In the genomic region with DNA sequence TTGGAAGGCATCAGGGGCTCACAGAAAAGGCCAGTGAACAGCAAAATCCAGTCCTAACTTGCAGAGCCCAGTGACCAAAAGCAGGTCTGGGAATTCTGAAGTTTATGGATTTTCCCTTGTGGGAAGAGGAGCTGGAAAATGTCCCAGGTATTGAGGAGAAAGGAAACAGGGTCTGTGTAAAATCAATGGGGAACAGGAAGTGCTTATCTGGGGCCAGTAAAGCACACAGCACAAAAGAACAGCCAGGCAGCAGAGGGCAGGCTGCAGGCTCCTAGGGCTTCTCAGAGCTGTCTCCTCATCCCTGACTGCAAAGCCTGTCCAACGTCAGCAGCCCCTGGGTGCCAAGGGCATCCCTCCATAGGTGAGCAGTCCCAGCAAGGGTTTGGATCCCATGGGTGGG, we compare ENCODE assay signal across 10 mouse cellular contexts. TPM values are rescaled to one million over a fixed set of nuclear protein-coding genes. Genes with fewer than 3 reads are reported as not detected.
A peak's percentile ranks its signal among the peaks of the same experiment; 100 is the strongest.
DNase-seq lines count a peak whose midpoint lies in the region; ATAC-seq and TF ChIP-seq lines count a peak whose summit lies in the region.
"Had no signal": no experiment of that assay in that cellular context is flagged by ENCODE, and none has a peak within 500 bp of the region (broad histone marks: within the 10 kb centered on the region; RNA-seq: fewer than 3 reads in every experiment).

No protein-coding gene starts in this region.

- TF ChIP-seq POLR2A in cerebellum, adult 2 months (IDR thresholded peaks at IDR 0.05; ENCODE audit: borderline replicate concordance, insufficient read depth, low read length): no peak

- TF ChIP-seq CTCF in cerebellum, adult 2 months (IDR thresholded peaks at IDR 0.05; ENCODE audit: borderline replicate concordance, insufficient read depth, low read depth, low read length): no peak

- peaks cover 3% of the 10 kb centered on the region; the same call in 1 of the 2 replicates for H3K4me1 ChIP-seq in hindbrain, embryonic 10.5 days (replicated peaks)
- H3K4me1 ChIP-seq in hindbrain, embryonic 16.5 days (ENCODE audit: control insufficient read depth, insufficient read depth, low read depth, low read length): peaks cover 5% of the 10 kb centered on the region
- no peaks in the 10 kb centered on the region for H3K4me1 ChIP-seq in embryonic facial prominence, embryonic 11.5 days (ENCODE audit: control insufficient read depth, insufficient read depth, low read length)
- H3K4me1 ChIP-seq in hindbrain, embryonic 14.5 days (replicated peaks; ENCODE audit: control insufficient read depth, insufficient read depth, low read length): no peaks in the 10 kb centered on the region
- peaks cover 18% of the 10 kb centered on the region for H3K4me1 ChIP-seq in liver, embryonic 11.5 days (replicated peaks; ENCODE audit: control insufficient read depth, insufficient read depth, low read length)
- H3K4me1 ChIP-seq in cerebellum, adult 2 months (ENCODE audit: control insufficient read depth, insufficient read depth, low read length): no peaks in the 10 kb centered on the region

- no peaks in the 10 kb centered on the region for H3K27me3 ChIP-seq in hindbrain, embryonic 10.5 days (ENCODE audit: insufficient read depth, poor library complexity, severe bottlenecking)
- H3K27me3 ChIP-seq in hindbrain, embryonic 16.5 days (replicated peaks; ENCODE audit: control insufficient read depth, insufficient read depth, low read length): no peaks in the 10 kb centered on the region
- no peaks in the 10 kb centered on the region for H3K27me3 ChIP-seq in embryonic facial prominence, embryonic 11.5 days (ENCODE audit: control insufficient read depth, insufficient read depth, low read length)
- H3K27me3 ChIP-seq in hindbrain, embryonic 14.5 days (ENCODE audit: control insufficient read depth, insufficient read depth, low read length): no peaks in the 10 kb centered on the region
- H3K27me3 ChIP-seq in liver, embryonic 11.5 days (replicated peaks; ENCODE audit: control insufficient read depth, insufficient read depth, low read length): no peaks in the 10 kb centered on the region
- no peaks in the 10 kb centered on the region for H3K27me3 ChIP-seq in cerebellum, adult 2 months (ENCODE audit: control insufficient read depth, insufficient read depth, low read length)

- 0 out of 2 replicates have a peak, but pooled peaks cover 3% of the 10 kb centered on the region for H3K36me3 ChIP-seq in hindbrain, embryonic 10.5 days
- no peaks in the 10 kb centered on the region for H3K36me3 ChIP-seq in hindbrain, embryonic 16.5 days (ENCODE audit: control insufficient read depth, insufficient read depth, low read length)
- no peaks in the 10 kb centered on the region for H3K36me3 ChIP-seq in embryonic facial prominence, embryonic 11.5 days (replicated peaks; ENCODE audit: control insufficient read depth, insufficient read depth, low read depth, low read length)
- H3K36me3 ChIP-seq in hindbrain, embryonic 14.5 days (replicated peaks; ENCODE audit: control insufficient read depth, insufficient read depth): no peaks in the 10 kb centered on the region
- no peaks in the 10 kb centered on the region for H3K36me3 ChIP-seq in liver, embryonic 11.5 days (ENCODE audit: control insufficient read depth, insufficient read depth, low read length)

- no peak overlapping the region for H3K4me3 ChIP-seq in hindbrain, embryonic 10.5 days
- H3K4me3 ChIP-seq in hindbrain, embryonic 16.5 days (ENCODE audit: low read length): no peak overlapping the region
- H3K4me3 ChIP-seq in embryonic facial prominence, embryonic 11.5 days (ENCODE audit: low read depth, low read length): no peak overlapping the region
- no peak overlapping the region for H3K4me3 ChIP-seq in hindbrain, embryonic 14.5 days (replicated peaks; ENCODE audit: low read length)
- no peak overlapping the region for H3K4me3 ChIP-seq in liver, embryonic 11.5 days (ENCODE audit: low read depth, low read length)
- no peak overlapping the region for H3K4me3 ChIP-seq in cerebellum, adult 2 months (replicated peaks; ENCODE audit: insufficient read depth, low read depth, low read length)
- H3K4me3 ChIP-seq: left cerebral cortex, adult 2 months had no signal

- H3K4me2 ChIP-seq in hindbrain, embryonic 16.5 days (ENCODE audit: low read length): no peak overlapping the region
- H3K4me2 ChIP-seq in embryonic facial prominence, embryonic 11.5 days (ENCODE audit: low read depth, low read length): no peak overlapping the region
- H3K4me2 ChIP-seq in hindbrain, embryonic 14.5 days (replicated peaks): no peak overlapping the region
- H3K4me2 ChIP-seq in liver, embryonic 11.5 days: no peak overlapping the region

- H3K9ac ChIP-seq in hindbrain, embryonic 16.5 days (ENCODE audit: low read depth, low read length): no peak overlapping the region
- peak overlapping the region; percentile 13; the same call in 1 of the 2 replicates for H3K9ac ChIP-seq in embryonic facial prominence, embryonic 11.5 days (replicated peaks; ENCODE audit: low read length)
- no peak overlapping the region for H3K9ac ChIP-seq in hindbrain, embryonic 14.5 days
- no peak overlapping the region for H3K9ac ChIP-seq in liver, embryonic 11.5 days (ENCODE audit: low read depth, low read length)

- H3K27ac ChIP-seq in hindbrain, embryonic 10.5 days: 0 out of 2 replicates have a peak overlapping the region, but pooled peaks have one; percentile 29
- H3K27ac ChIP-seq in hindbrain, embryonic 16.5 days (ENCODE audit: low read depth, low read length): no peak overlapping the region
- peak overlapping the region; percentile 47; the same call in 1 of the 2 replicates for H3K27ac ChIP-seq in embryonic facial prominence, embryonic 11.5 days (replicated peaks; ENCODE audit: low read depth, low read length)
- H3K27ac ChIP-seq in hindbrain, embryonic 14.5 days: no peak overlapping the region
- peak overlapping the region; percentile 28; the same call in 1 of the 2 replicates for H3K27ac ChIP-seq in liver, embryonic 11.5 days (ENCODE audit: low read depth, low read length)
- H3K27ac ChIP-seq in cerebellum, adult 2 months (ENCODE audit: insufficient read depth, low read length): no peak overlapping the region
- H3K27ac ChIP-seq: left cerebral cortex, adult 2 months had no signal

- ATAC-seq in hindbrain, embryonic 16.5 days: no peak
- 0 out of 2 replicates have a peak, but pooled peaks have one; percentile 41 for ATAC-seq in embryonic facial prominence, embryonic 11.5 days (replicated peaks; ENCODE audit: insufficient number of reproducible peaks, low FRiP score, low TSS enrichment, low read depth)
- 0 out of 2 replicates have a peak, but pooled peaks have one; percentile 24 for ATAC-seq in hindbrain, embryonic 14.5 days (ENCODE audit: low FRiP score)
- ATAC-seq in liver, embryonic 11.5 days (replicated peaks; ENCODE audit: low FRiP score): peak; percentile 29; the same call in 1 of the 2 replicates

- DNase-seq in hindbrain, embryonic 10.5 days (ENCODE audit: low spot score): no peak
- DNase-seq in embryonic facial prominence, embryonic 11.5 days (ENCODE audit: low spot score): no peak
- DNase-seq in hindbrain, embryonic 14.5 days (ENCODE audit: low spot score): no peak
- no peak for DNase-seq in liver, embryonic 11.5 days (ENCODE audit: low spot score)
- DNase-seq in spleen, postnatal 10 days (ENCODE audit: low spot score in 2 of 2): no peak
- DNase-seq in cerebellum, adult 2 months: no peak
- DNase-seq in embryo, embryonic 10 days (ENCODE audit: low spot score): no peak
- DNase-seq: cerebellum, adult 8-10 months had no signal

- 32% methylated on average over 1 of the region's 1 CpGs for WGBS in hindbrain, embryonic 10.5 days
- 9% methylated on average over 1 of the region's 1 CpGs for WGBS in hindbrain, embryonic 16.5 days
- 0% methylated on average over 1 of the region's 1 CpGs for WGBS in embryonic facial prominence, embryonic 11.5 days
- WGBS in hindbrain, embryonic 14.5 days: 7% methylated on average over 1 of the region's 1 CpGs
- WGBS in liver, embryonic 11.5 days: 9% methylated on average over 1 of the region's 1 CpGs
- 0% methylated on average over 1 of the region's 1 CpGs for WGBS in cerebellum, adult 2 months

- H3K9me3 ChIP-seq in hindbrain, embryonic 10.5 days: no peaks in the 10 kb centered on the region
- no peaks in the 10 kb centered on the region for H3K9me3 ChIP-seq in hindbrain, embryonic 16.5 days (ENCODE audit: control insufficient read depth, low read length)
- H3K9me3 ChIP-seq in embryonic facial prominence, embryonic 11.5 days (replicated peaks; ENCODE audit: control insufficient read depth, low read length): no peaks in the 10 kb centered on the region
- no peaks in the 10 kb centered on the region for H3K9me3 ChIP-seq in hindbrain, embryonic 14.5 days (ENCODE audit: control insufficient read depth, low read length)
- no peaks in the 10 kb centered on the region for H3K9me3 ChIP-seq in liver, embryonic 11.5 days (ENCODE audit: control insufficient read depth, low read length)

RNA-seq across cellular contexts. Expression of a gene that starts 46.2 kb away (rescaled TPM):
- 32.7 and 34.7 TPM in 2 replicates for polyA plus RNA-seq in hindbrain, embryonic 10.5 days (2016; fragmentation: Nextera tagmentation; extraction: Ambion mirVana)
- 35.6 and 38.9 TPM in 2 replicates for polyA plus RNA-seq in hindbrain, embryonic 16.5 days (2015; fragmentation: Nextera tagmentation; extraction: Ambion mirVana)
- polyA plus RNA-seq in embryonic facial prominence, embryonic 11.5 days (2014; fragmentation: Nextera tagmentation; extraction: Ambion mirVana): 31.8 and 35.1 TPM in 2 replicates
- polyA plus RNA-seq in hindbrain, embryonic 14.5 days (2014; fragmentation: Nextera tagmentation; extraction: Ambion mirVana): 43.0 and 49.2 TPM in 2 replicates
- 28.4 and 30.3 TPM in 2 replicates for polyA plus RNA-seq in liver, embryonic 11.5 days (2014; fragmentation: Nextera tagmentation; extraction: Ambion mirVana)
- polyA plus RNA-seq in cerebellum, adult 2 months (2012; rRNA removed): 96.1 and 96.8 TPM in 2 replicates

Comparison
In these comparisons a context has a peak if more than half of its experiments do, and no peak if none do; other contexts are left out.
1. H3K27ac ChIP-seq: peak in hindbrain, embryonic 10.5 days (single experiment), embryonic facial prominence, embryonic 11.5 days (single experiment) and liver, embryonic 11.5 days (single experiment); none in hindbrain, embryonic 16.5 days (single experiment), hindbrain, embryonic 14.5 days (single experiment) and cerebellum, adult 2 months (single experiment).